Mouse (Mus musculus) splenic B cell, adult 2 months (primary cell): ENCODE results near the gene Snx29.

ENCODE experiments used
- DNase-seq: peaks from one replicate; pipeline ENCODE4 v3.0.0-alpha.2; 2011; ENCODE audit warnings: low read depth, low spot score
- H3K27me3 ChIP-seq: 2 replicates; pipeline ENCODE4 v1.6.1; 2012; ENCODE audit warnings: mild to moderate bottlenecking, low read length, moderate library complexity, mixed read lengths; ENCODE audit not compliant: control insufficient read depth, poor library complexity, insufficient read depth, severe bottlenecking
- H3K36me3 ChIP-seq: 2 replicates; pipeline ENCODE4 v1.6.1; 2012; ENCODE audit warnings: mild to moderate bottlenecking, low read length, moderate library complexity, mixed read lengths; ENCODE audit not compliant: control insufficient read depth, poor library complexity, insufficient read depth, severe bottlenecking

Snx29 gene

DNA sequence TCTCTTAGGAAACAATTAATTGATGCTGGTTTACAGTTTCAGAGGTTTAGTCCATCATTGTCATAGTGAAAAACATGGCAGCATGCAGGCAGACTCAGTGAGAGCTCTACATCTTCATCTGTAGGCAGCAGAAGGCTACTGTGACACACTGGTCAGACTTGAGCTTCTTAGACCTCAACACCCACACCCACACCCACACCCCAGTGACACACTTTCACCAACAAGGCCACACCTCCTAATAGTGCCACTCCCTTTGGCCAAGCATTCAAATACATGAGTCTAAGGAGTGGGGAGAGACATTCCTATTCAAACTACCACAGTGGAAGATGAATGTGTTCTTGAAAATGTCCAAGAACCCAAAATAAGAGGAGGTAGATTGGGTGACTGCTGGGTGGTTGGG lies 460.6 kb downstream of the Snx29 start:
- no peaks in the 10 kb centered on the region for H3K36me3 ChIP-seq
- DNase-seq = no peak

GRCm38 (mm10) chr16:11784354-11784753 lies 461.6 kb downstream of the Snx29 start:
- H3K27me3 ChIP-seq = no peaks in the 10 kb centered on the region
- DNase-seq = no peak
- H3K36me3 ChIP-seq = no peaks in the 10 kb centered on the region

More for the DNA sequence above, 460.6 kb downstream of the Snx29 start:
- H3K27me3 ChIP-seq = no peaks in the 10 kb centered on the region

DNA sequence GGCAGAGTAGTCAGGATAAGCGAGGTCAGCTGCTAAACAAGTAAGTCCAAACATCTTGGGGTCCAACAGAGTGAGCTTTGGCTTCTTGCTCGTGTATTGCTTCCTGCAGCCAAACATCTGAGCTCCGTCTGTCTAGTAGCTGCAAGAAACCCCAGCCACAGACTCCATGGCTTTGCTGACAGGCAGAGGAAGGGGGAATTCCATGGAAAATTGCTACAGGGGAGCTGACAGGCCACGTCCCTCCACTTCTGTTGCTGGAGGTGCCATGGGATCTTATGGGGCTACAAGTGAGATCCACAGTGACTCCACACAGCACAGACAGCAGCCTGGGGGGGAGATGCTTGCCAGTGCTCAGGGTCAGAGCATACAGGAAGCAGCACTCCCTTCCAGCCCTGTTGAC lies 463.1 kb downstream of the Snx29 start:
- Histone ChIP-seq H3K36me3 (no peaks in the 10 kb centered on the region), H3K27me3 (no peaks in the 10 kb centered on the region)
- DNase-seq = no peak

GRCm38 (mm10) chr16:11790476-11790875 lies 467.8 kb downstream of the Snx29 start:
- H3K27me3 ChIP-seq = no peaks in the 10 kb centered on the region
- no peak for DNase-seq
- H3K36me3 ChIP-seq = no peaks in the 10 kb centered on the region

- DNase-seq = no peak
- H3K27me3 ChIP-seq = no peaks in the 10 kb centered on the region
- H3K36me3 ChIP-seq = no peaks in the 10 kb centered on the region
These were observed 470.7 kb downstream of the Snx29 start for GRCm38 (mm10) chr16:11793391-11793790.

- Histone ChIP-seq H3K36me3 (no peaks in the 10 kb centered on the region), H3K27me3 (no peaks in the 10 kb centered on the region)
- DNase-seq = no peak
These were observed 471.9 kb downstream of the Snx29 start for GRCm38 (mm10) chr16:11794628-11795027.

DNA sequence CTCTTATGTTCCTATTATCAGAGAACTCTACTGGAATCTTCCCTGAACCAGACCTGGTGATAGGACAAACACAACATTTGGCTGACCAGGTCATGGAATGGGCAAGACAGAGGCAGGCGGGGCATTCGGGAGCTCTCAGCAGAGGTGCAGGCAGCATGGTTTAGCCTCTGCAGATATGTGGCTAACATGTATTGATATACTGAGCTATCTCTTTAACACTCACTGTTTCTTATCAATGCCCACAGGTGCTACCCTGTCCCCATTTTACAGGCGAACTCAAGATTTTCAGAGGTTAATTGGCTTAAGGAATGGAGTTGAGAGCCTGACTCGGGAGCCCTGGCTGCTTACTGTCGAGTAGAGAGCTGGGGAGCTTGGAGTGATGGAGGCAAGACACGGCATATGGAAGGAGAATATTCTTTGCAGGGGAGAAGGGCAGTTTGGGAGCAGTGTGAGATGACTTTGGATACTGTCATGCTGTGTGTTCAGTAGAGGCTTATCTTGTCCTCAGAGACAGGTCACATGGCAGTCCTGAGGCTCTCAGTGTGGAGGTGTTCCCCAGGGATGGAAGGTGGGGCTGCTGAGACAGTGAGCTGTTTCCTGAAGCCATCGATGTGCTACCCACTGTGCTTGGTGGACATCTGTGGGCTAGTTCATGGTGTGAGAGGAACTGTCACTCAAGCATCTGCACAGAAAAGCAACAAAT lies 473.2 kb downstream of the Snx29 start:
- no peak for DNase-seq
- Histone ChIP-seq H3K27me3 (no peaks in the 10 kb centered on the region), H3K36me3 (no peaks in the 10 kb centered on the region)

GRCm38 (mm10) chr16:11801960-11802539 lies 479.3 kb downstream of the Snx29 start:
- Histone ChIP-seq H3K27me3 (no peaks in the 10 kb centered on the region), H3K36me3 (0 out of 2 replicates have a peak, but pooled peaks cover 3% of the 10 kb centered on the region)
- no peak for DNase-seq
